Mouse (Mus musculus): ENCODE measurements at regions not wholly inside any gene's neighbourhood (a gene's known extent, or its start where the extent isn't known, plus 50 kb on each side); places are given as distances from the start of the nearest gene placed in this dataset.

GRCm38 (mm10) chr13:110540543-110541265 lies 145.9 kb downstream of the Plk2 start:
- TF ChIP-seq MAX (IDR thresholded peaks at IDR 0.05; ENCODE audit: low read length) (no peak), CTCF (conservative IDR thresholded peaks at IDR 0.05 in 1 of 2, IDR thresholded peaks at IDR 0.05 in 1 of 2; ENCODE audit: low read depth in 2 of 2, low read length in 2 of 2) (no peak)
- Histone ChIP-seq H3K79me2 (replicated peaks; ENCODE audit: control insufficient read depth, extremely low read depth, insufficient read depth, poor library complexity, severe bottlenecking) (no peaks in the 10 kb centered on the region), H3K9ac (ENCODE audit: insufficient read depth, low read depth) (no peak overlapping the region), H3K4me1 (ENCODE audit: control insufficient read depth in 1 of 2, insufficient read depth in 2 of 2) (peaks cover 16 to 45% of the 10 kb centered on the region in 2 experiments), H3K4me3 (replicated peaks in 1 of 3; ENCODE audit: low read depth in 2 of 3, low read length in 2 of 3, poor library complexity in 1 of 3) (no peak overlapping the region), H3K9me3 (replicated peaks; ENCODE audit: low read length) (no peaks in the 10 kb centered on the region), H3K36me3 (replicated peaks in 1 of 2; ENCODE audit: control insufficient read depth in 1 of 2, insufficient read depth in 1 of 2, low read length in 1 of 2) (no peaks in the 10 kb centered on the region), H3K4me2 (ENCODE audit: insufficient read depth, low read depth, poor library complexity, severe bottlenecking) (no peak overlapping the region), H3K27me3 (replicated peaks) (no peaks in the 10 kb centered on the region), H3K27ac (ENCODE audit: insufficient read depth, low read depth) (no peak overlapping the region)
- no peak for DNase-seq (ENCODE audit: extremely low read depth)
- in situ Hi-C loops (cut with MboI; ENCODE audit: low pct_ligation_motif_present, low pct_unique_long_range_greater_than_20kb, low sequenced_read_pairs), result no loop called here
- dilution Hi-C loops (cut with MboI; ENCODE audit: extremely low pct_ligation_motif_present, extremely low pct_unique_long_range_greater_than_20kb, low sequenced_read_pairs), result no loop called here

GRCm38 (mm10) chr13:110541288-110542148 lies 146.7 kb downstream of the Plk2 start:
- Histone ChIP-seq H3K79me2 (replicated peaks; ENCODE audit: control insufficient read depth, extremely low read depth, insufficient read depth, poor library complexity, severe bottlenecking) (no peaks in the 10 kb centered on the region), H3K36me3 (replicated peaks in 1 of 2; ENCODE audit: control insufficient read depth in 1 of 2, insufficient read depth in 1 of 2, low read length in 1 of 2) (no peaks in the 10 kb centered on the region), H3K9ac (ENCODE audit: insufficient read depth, low read depth) (no peak overlapping the region), H3K27me3 (replicated peaks) (no peaks in the 10 kb centered on the region), H3K9me3 (replicated peaks; ENCODE audit: low read length) (no peaks in the 10 kb centered on the region), H3K4me1 (ENCODE audit: control insufficient read depth in 1 of 2, insufficient read depth in 2 of 2) (peaks cover 16 to 43% of the 10 kb centered on the region in 2 experiments), H3K4me2 (ENCODE audit: insufficient read depth, low read depth, poor library complexity, severe bottlenecking) (0 out of 2 replicates have a peak overlapping the region, but pooled peaks have one; percentile 25), H3K27ac (ENCODE audit: insufficient read depth, low read depth) (no peak overlapping the region), H3K4me3 (replicated peaks in 1 of 3; ENCODE audit: low read depth in 2 of 3, low read length in 2 of 3, poor library complexity in 1 of 3) (no peak overlapping the region)
- 0 out of 2 replicates have a peak, but pooled peaks have one; percentile 31 for TF ChIP-seq MYC (IDR thresholded peaks at IDR 0.05; ENCODE audit: low read depth, low read length)
- peak; percentile 97 for TF ChIP-seq ZNF384 (IDR thresholded peaks at IDR 0.05; ENCODE audit: low read depth, low read length)
- peak; percentile 38 for TF ChIP-seq USF1 (IDR thresholded peaks at IDR 0.05; ENCODE audit: low read depth, low read length)
- peak; percentile 70 for TF ChIP-seq EP300 (IDR thresholded peaks at IDR 0.05; ENCODE audit: low read length)
- peak; percentile 90 for TF ChIP-seq MAFK (IDR thresholded peaks at IDR 0.05; ENCODE audit: insufficient replicate concordance, low read length)
- peak; percentile 36; the same call in 1 of the 2 replicates for TF ChIP-seq MEF2A (IDR thresholded peaks at IDR 0.05; ENCODE audit: borderline replicate concordance, low read depth, low read length)
- peak; percentile 63 for TF ChIP-seq ETS1 (conservative IDR thresholded peaks at IDR 0.05; ENCODE audit: low read depth, low read length)
- TF ChIP-seq KAT2A (IDR thresholded peaks at IDR 0.05; ENCODE audit: insufficient replicate concordance, low read length), result no peak
- TF ChIP-seq RCOR1 (conservative IDR thresholded peaks at IDR 0.05; ENCODE audit: low read depth, low read length), result no peak
- peak; percentile 65 for TF ChIP-seq BHLHE40 (IDR thresholded peaks at IDR 0.05; ENCODE audit: low read depth, low read length)
- peak; percentile 80; the same call in 1 of the 2 replicates for TF ChIP-seq JUND (conservative IDR thresholded peaks at IDR 0.05; ENCODE audit: low read depth, low read length)
- no peak for TF ChIP-seq ELF1 (IDR thresholded peaks at IDR 0.05; ENCODE audit: low read depth, low read length)
- peak; percentile 85 for TF ChIP-seq IRF4 (IDR thresholded peaks at IDR 0.05; ENCODE audit: low read depth, low read length)
- TF ChIP-seq RAD21 (IDR thresholded peaks at IDR 0.05; ENCODE audit: low read depth, low read length), result no peak
- peak; percentile 77 for TF ChIP-seq JUN (IDR thresholded peaks at IDR 0.05; ENCODE audit: insufficient read depth, low read depth, low read length)
- in situ Hi-C loops (cut with MboI; ENCODE audit: low pct_ligation_motif_present, low pct_unique_long_range_greater_than_20kb, low sequenced_read_pairs) (no loop called here), dilution Hi-C loops (cut with MboI; ENCODE audit: extremely low pct_ligation_motif_present, extremely low pct_unique_long_range_greater_than_20kb, low sequenced_read_pairs) (no loop called here)
- peak; percentile 73 for DNase-seq (ENCODE audit: extremely low read depth)

All from CH12.LX (cell line).